Mouse (Mus musculus) adrenal gland, postnatal 10 days (tissue): ENCODE results near the gene Ropn1l. TPM values are rescaled to one million over a fixed set of nuclear protein-coding genes. Genes with fewer than 3 reads are reported as not detected.

Experiments used
- DNase-seq: peaks from one replicate; pipeline ENCODE4 v3.0.0; 2021; ENCODE audit warnings: mixed read lengths
- long read RNA-seq, 2 experiments: library from polyadenylated mRNA; stranded (forward); transcript quantifications; one replicate each; pipeline ENCODE4 v2.0.0; 2021
- total RNA-seq, 2 experiments: library from RNA; stranded (reverse); gene quantifications; 2 replicates each; pipeline ENCODE4 v1.2.3; 2021

Ropn1l gene
- total RNA-seq: 1 to 10 TPM; 2.6 to 3.5 TPM
- long read RNA-seq, experiment 1, transcript Ropn1l-201 (5 exons, 957 nt): major isoform, 5 of 6 reads
- long read RNA-seq, experiment 1, partial matches to known transcripts: 1 of 6 reads
- long read RNA-seq, experiment 1, other reads (novel, unspliced or antisense): 0 of 6 reads
- long read RNA-seq, experiment 2: 0 reads

DNA sequence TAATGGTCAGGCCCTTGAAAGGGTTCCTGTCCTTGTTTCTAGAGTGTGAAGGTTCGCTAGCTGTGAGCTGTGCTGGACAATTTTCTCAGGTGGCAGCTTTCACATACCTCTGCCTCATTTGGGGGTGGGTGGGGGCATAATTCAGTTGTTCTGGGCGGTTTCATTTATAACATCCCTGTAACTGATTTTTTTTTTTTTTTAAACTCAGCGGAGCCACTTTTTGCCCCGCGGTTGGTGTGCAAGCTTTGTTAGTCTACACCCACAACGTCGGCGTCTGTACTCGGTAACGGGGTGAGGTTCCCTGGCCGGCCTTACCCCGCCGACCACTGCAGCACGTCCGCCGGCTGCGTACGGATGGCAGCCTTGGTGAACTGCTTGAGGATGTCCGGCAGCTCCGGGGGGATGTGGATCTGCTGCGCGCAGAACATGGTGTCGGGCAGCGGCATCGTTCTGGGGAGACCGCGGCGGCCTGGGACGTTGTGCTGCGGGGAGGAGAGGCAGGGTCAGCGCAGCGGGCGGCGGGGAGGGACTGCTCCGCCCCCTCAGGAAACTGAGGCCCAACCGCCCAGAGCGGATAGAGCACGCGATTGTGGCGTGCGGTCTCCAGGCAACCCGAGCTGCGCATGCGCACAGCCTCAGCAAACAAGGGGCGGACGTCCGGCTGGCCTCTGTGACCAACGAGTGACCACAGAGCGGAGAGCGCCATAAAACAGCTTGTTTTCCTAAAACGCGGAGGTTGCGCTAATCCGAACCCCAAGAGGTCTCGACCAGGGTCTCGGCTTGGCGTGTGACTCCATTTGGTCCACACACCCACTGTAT is at the start of gene Ropn1l:
Ropn1l (minus strand) TSS at position 640 of the 819 bp plus-strand sequence.
- DNase-seq: peak; percentile 97

- no peak for DNase-seq
These were observed 49.5 kb upstream of the Ropn1l start for GRCm38 (mm10) chr15:31502996-31503395.

DNA sequence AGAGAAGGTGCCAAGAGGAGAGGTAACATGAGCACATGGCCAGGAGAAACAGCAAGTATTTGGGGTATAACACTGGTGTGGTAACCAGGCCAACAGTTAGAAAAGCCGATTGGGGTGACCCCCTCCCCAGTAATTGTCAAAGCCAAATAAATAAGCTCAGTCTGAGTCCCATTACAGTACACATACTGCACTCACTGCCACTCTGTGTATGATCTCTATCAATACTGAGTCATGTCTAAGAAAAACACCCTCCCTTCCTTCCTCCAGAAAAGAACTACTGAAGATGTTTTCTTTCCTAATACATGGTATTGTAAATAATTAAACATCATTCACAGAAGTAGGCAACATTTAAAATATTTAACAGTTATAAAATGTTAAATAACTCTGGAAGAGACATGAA is 48.8 kb upstream of the Ropn1l start:
- no peak for DNase-seq

DNA sequence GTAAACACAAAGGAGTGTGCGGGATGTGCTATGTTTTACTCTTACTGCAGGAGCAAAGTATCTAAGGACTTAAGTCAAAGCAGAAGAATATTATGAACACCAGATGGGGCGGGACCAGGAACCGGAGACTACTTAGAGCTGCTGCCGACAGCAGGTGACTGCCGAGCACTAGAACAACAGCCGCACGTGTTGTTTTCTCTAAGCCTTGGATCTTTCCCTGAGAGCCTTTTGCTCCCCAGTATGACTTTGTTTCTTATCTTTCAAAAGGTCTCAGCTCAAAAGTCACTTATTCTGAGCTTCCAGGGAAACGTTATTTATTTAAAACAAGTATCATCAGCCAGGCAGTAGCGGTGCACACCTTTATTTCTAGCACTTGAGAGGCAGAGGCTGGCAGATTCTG is 41.3 kb upstream of the Ropn1l start:
- no peak for DNase-seq

DNA sequence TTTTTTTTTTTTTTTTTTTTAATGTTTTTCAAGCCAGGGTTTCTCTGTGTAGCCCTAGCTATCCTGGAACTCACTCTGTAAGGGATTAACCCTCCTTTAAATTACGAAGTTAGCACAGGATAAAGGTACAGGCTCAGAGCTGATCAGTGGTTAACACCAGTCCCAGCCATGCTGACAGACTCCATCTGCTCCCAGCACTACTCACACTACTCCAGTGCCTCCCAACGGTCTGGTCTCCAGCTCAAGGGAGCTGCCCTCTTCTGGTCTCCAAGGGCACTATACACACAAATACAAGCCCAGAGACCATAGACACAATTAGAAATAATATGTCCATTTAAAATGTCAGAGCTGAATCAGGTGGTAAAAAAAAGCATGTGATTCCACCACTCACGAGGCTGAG is 40.8 kb upstream of the Ropn1l start:
- no peak for DNase-seq

DNA sequence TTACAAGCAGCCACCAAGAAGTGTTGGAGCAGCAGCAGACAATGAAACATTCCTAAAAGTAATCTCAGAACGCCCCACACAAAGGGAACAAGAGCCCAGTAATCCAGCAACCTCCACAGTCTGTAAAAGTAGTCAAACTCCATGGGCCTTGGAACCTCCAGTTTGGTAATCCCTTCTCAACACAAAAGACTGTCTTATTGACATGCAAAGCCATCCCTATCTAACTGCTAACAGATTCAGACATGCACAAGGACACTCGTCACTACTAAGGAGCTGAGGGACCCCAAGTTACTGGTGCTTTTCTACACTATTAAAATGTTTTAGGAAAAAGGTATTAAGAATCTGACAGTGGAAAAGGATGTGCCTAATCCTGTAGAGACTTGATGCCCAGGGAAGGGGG is 33.9 kb upstream of the Ropn1l start:
- no peak for DNase-seq

DNA sequence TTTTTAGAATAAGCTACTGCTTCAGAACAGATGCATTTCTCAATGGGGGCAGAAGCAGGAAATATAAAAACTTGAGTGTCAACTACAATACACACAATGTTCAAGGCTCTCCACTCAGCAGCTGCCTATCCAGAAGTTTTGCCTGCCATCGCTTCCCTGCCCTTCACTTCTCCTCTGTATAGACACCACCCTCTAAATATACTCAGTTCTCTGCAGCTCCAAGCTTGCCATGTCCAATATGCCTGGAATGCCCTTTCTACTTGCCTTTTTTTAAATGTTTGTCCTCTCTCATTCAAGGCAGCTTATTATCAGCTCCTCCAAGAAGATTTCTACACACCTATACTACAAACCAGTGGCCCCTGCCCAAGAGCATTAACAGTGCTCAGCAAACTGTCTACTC is 23.1 kb upstream of the Ropn1l start:
- no peak for DNase-seq

- DNase-seq: no peak
These were observed 19.4 kb upstream of the Ropn1l start for GRCm38 (mm10) chr15:31472645-31473574.

GRCm38 (mm10) chr15:31471529-31471928 is 18.0 kb upstream of the Ropn1l start:
- DNase-seq: no peak

DNA sequence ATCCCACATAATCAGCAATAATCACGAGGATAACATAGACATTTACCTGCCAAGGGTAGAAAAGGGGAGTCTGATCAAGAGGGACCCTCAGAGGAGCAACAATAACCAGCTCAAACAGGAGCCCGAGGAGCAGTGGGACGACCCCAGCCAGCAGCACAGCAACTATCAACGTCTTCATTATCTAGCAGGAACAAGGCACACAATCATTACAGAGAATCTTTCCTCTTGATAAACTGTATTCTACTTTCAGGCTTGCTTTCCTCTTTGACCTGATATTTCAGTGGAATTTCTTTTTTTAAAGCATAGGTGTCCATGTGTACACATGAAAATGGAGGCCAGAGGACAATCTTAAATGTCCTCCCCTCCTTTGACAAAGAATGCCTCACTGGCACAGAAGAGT is 16.0 kb upstream of the Ropn1l start:
- no peak for DNase-seq

DNA sequence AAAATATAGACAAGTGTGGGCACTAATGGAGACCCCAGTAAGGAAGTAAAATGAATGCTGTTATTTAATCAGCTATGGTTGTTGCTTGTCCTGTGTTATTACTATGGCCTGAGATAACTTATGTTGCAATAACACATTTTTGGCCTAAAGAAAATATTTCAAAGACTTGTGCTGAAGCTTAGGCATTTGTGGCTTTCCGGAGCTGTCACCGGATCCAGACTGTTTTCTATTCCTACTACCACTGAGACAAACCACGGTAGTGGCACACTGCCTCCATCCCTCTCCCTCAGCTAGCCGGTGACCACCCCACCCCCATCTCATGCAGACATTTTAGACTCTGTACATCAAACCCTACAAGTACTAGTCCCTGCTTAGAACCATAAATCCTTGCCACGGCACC is 15.3 kb upstream of the Ropn1l start:
- no peak for DNase-seq

DNA sequence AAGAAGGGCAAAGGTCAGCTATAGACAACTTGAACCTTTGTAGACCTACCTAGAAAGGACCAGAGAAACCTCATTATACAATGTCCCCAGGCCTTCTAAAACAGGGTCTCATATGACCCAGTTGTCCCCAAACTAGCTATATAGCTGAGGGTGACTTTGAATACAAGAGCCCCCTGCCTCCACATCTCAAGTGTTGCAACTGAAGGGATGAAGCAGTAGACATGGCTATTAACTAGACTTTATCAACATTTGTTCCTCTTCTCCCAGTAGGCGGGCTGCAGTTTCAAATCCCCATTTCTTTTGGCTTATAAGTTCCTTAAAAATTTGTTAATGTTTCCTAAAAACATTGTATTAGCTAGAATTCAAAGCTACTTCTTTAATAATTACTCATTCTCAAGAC is 13.2 kb upstream of the Ropn1l start:
- no peak for DNase-seq

- no peak for DNase-seq
These were observed 12.8 kb upstream of the Ropn1l start for GRCm38 (mm10) chr15:31466295-31466694.

GRCm38 (mm10) chr15:31465806-31466205 is 12.3 kb upstream of the Ropn1l start:
- no peak for DNase-seq

DNA sequence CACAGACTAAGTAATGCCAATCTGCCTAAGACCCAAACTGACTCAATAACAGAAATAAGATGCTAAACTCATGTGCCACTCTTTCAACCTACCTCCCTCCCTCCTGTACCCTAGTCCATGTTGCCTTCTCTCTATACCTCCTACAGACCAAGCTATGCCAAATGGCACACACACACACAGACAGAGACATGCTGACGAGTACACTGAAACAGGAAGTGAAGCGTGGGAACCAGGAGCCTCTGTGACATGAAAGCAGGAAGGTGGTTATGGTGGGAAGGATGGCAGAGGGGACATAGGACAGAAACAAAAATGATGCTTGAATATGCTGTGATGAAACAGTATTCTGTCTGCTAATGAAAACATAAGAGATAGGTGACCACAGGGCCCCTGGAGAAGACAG is 7.0 kb upstream of the Ropn1l start:
- no peak for DNase-seq

DNA sequence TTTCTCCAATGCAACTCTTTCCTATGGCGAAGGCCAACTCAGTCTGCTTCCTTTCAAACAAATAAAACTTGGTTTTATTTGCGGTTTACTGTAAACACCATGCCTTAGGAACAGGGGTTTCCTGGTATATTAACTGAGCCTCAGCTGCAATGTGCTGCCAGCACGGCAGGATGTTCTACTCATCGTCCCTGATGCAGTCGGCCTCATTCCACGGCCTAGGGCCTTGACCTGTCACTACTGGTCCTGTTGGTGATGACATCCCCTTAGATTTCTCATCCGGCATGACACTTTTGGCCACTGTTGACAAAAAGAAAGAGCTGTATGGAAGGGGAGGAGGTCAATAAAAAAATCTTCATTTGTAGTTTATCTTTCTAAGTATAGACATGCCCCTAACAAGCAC is 4.5 kb upstream of the Ropn1l start:
- DNase-seq: peak; percentile 56

DNA sequence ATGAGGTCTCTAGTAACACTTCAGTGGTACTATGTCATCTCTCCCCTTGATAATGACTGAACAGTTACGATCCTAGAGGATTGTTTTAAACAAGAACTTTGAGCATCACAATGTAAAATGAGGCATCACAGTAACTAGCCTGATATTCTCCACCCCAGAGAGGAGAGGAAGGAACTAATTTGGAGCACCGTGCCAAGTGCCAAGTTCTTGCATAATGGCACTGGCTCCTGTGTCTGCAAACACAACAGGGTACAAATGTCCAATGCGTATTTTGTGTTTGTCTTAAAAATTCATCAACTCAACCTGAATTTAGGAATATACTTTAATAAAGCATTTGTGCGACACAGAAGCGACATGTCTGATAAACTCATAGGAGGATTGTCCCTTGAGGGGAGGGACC is 2.8 kb upstream of the Ropn1l start:
- peak; percentile 43 for DNase-seq

DNA sequence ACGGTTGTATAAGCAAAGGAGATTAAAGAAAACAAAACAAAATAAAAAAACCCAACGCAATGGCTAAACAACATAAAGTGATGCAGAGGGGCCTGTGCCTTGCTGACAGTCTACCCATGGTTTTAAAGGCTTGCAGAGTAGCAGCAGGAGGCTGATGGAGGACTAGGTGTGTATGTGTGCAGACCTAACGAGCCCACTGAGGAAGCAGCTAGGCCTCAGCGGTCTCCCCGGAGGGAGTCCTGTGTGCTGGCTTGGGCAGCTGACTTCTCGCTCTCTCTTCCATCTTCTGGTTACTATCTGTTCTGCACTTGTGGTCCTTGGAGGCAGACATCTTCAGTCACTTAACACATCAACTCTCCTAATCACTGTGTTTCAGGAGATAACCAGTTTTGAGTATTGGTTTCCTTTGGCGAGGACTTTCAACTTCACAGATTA is 1.3 kb upstream of the Ropn1l start:
- no peak for DNase-seq

- DNase-seq: no peak
These were observed 741 bp upstream of the Ropn1l start for GRCm38 (mm10) chr15:31454096-31454860.

- DNase-seq: no peak
These were observed 1.0 kb downstream of the Ropn1l start for GRCm38 (mm10) chr15:31452336-31453097.

GRCm38 (mm10) chr15:31449772-31450171 is 3.8 kb downstream of the Ropn1l start:
- DNase-seq: peak; percentile 21
